Mouse (Mus musculus) spleen, postnatal 14 days (tissue): ENCODE measurements around the gene Hoxc4.

Experiments used
- DNase-seq, 2 experiments: peaks; one replicate each; pipeline ENCODE4 v3.0.0; 2021 to 2022; ENCODE audit warnings: low spot score in 2 of 2

Gene Hoxc4

DNA sequence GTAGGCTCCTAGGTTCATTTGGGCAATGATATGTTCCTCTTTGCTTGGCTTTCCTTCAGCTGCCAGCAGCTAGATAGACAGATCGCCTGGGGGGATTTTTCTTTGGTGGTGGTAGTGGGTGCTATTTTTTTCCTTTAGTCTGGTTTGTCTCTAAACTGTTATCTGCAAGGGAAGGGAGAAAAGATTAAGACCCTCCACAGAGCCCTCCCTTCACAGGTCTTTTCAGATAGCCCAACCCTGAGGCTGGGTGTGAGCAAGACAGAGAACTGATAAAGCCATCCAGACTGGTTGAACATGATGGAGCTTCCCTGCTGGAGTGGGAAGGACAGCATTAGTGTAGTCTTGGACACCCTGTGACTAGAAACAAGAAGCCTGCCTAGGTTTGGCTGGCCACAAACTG is 64.9 kb downstream of the Hoxc4 start:
- DNase-seq: no peak

DNA sequence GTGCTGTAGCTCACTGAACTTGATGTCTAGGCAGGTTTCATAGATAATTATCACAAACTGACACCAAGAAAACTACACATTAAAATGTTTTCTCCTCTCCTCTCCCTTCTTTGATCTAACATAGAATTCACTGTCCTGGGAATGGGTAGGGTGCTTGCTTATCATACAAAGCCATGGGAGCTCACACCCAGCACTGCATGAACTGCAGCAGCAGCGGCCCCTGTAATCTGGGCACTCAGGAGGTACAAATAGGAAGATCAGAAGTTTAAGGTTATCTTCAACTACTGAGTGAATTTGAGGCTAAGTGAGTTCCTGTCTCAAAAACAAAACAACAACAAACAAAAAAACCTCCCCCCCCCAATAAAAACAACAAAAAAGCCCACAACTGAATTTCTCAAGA is 66.2 kb downstream of the Hoxc4 start:
- no peak for DNase-seq

DNA sequence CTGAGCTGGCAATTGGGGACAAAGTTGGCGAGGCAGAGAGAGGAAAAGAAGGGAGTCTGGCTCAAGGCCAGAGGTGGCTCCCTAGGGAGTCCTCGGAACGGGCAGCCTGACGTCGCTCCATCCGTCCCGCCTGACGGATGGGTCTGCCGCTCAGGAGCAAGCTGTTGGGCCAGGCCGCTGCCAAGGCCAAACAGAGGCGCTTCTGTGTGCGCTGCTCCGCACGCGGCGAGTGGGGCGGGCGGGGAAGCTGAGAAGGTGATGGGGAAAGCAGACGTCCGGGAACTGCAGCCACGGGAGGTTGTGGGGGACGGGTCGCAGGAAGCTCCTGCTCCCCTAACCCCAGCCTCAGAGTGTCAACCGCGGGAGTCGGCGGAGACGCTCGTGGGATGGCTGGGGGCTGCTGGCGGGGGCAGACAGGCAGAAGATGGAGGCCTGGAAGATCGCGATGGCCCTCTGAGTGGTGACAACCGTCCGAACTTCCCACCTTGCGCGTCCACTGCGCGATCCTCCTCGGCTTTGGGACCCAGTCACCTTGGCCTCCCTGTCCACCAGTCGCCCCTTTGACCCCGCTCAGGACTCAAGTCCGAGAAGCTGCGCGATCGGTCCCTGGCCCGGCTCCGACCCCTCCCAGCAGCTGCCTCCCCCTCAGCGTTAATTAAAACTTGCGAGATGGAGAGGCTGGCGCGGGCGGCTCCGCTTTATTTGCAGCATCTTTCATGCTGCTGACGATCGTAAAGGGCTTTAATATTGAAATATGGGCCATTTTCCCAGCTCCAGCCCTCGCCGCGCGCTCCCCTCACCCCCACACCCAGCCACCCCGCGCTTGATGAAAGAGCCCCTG is 67.3 kb downstream of the Hoxc4 start:
- no peak for DNase-seq
